Mouse (Mus musculus): ENCODE results near the gene Sh3rf1. TPM values are rescaled to one million over a fixed set of nuclear protein-coding genes. Genes with fewer than 3 reads are reported as not detected.

Gene Sh3rf1
- polyA plus RNA-seq, 1 experiment from 2014 or later, result 22.5 TPM

- ATAC-seq (ENCODE audit: insufficient read depth) (no peak), DNase-seq (no peak)
- no peaks in the 10 kb centered on the region for H3K36me3 ChIP-seq (ENCODE audit: insufficient read depth)
- no peaks in the 10 kb centered on the region for H3K27me3 ChIP-seq (ENCODE audit: insufficient read depth, low read length)
- peaks cover 44% of the 10 kb centered on the region for H3K4me1 ChIP-seq (ENCODE audit: insufficient read depth)
- 53% methylated on average over 11 of the region's 11 CpGs for WGBS
- no peak overlapping the region for H3K27ac ChIP-seq (ENCODE audit: low read depth)
- H3K9ac ChIP-seq, result no peak overlapping the region
- H3K4me3 ChIP-seq (ENCODE audit: low read depth, low read length), result no peak overlapping the region
- H3K9me3 ChIP-seq (ENCODE audit: low read depth, low read length), result no peaks in the 10 kb centered on the region
- no peak overlapping the region for H3K4me2 ChIP-seq
- TF ChIP-seq CTCF (IDR thresholded peaks at IDR 0.05; ENCODE audit: low read depth), result no peak
Observed at GRCm38 (mm10) chr8:61270016-61270415, 46.3 kb downstream of the Sh3rf1 start.

GRCm38 (mm10) chr8:61270541-61270940 is 46.9 kb downstream of the Sh3rf1 start:
- Histone ChIP-seq H3K27me3 (ENCODE audit: insufficient read depth, low read length) (no peaks in the 10 kb centered on the region), H3K4me2 (no peak overlapping the region), H3K36me3 (ENCODE audit: insufficient read depth) (no peaks in the 10 kb centered on the region), H3K27ac (ENCODE audit: low read depth) (no peak overlapping the region), H3K9me3 (ENCODE audit: low read depth, low read length) (no peaks in the 10 kb centered on the region), H3K4me3 (ENCODE audit: low read depth, low read length) (no peak overlapping the region), H3K4me1 (ENCODE audit: insufficient read depth) (peaks cover 46% of the 10 kb centered on the region), H3K9ac (no peak overlapping the region)
- no peak for DNase-seq
- 64% methylated on average over 9 of the region's 9 CpGs for WGBS
- no peak for TF ChIP-seq CTCF (IDR thresholded peaks at IDR 0.05; ENCODE audit: low read depth)
- ATAC-seq (ENCODE audit: insufficient read depth), result no peak

- H3K4me1 ChIP-seq (ENCODE audit: insufficient read depth), result peaks cover 46% of the 10 kb centered on the region
- 96% methylated on average over 2 of the region's 6 CpGs for WGBS
Observed at GRCm38 (mm10) chr8:61270961-61271360, 47.3 kb downstream of the Sh3rf1 start.

GRCm38 (mm10) chr8:61272838-61273237 is 49.2 kb downstream of the Sh3rf1 start:
- H3K4me2 ChIP-seq, result peak overlapping the region; percentile 15
- 39% methylated on average over 3 of the region's 3 CpGs for WGBS
- peaks cover 47% of the 10 kb centered on the region for H3K4me1 ChIP-seq (ENCODE audit: insufficient read depth)
- H3K27ac ChIP-seq (ENCODE audit: low read depth), result 0 out of 2 replicates have a peak overlapping the region, but pooled peaks have one; percentile 26
- no peak for TF ChIP-seq CTCF (IDR thresholded peaks at IDR 0.05; ENCODE audit: low read depth)
- H3K36me3 ChIP-seq (ENCODE audit: insufficient read depth), result no peaks in the 10 kb centered on the region
- H3K4me3 ChIP-seq (ENCODE audit: low read depth, low read length), result no peak overlapping the region
- no peaks in the 10 kb centered on the region for H3K9me3 ChIP-seq (ENCODE audit: low read depth, low read length)
- DNase-seq, result no peak
- no peak for ATAC-seq (ENCODE audit: insufficient read depth)
- no peaks in the 10 kb centered on the region for H3K27me3 ChIP-seq (ENCODE audit: insufficient read depth, low read length)
- no peak overlapping the region for H3K9ac ChIP-seq

More at GRCm38 (mm10) chr8:61270961-61271360, 47.3 kb downstream of the Sh3rf1 start:
- H3K9me3 ChIP-seq (ENCODE audit: low read depth, low read length), result no peaks in the 10 kb centered on the region
- H3K4me3 ChIP-seq (ENCODE audit: low read depth, low read length), result no peak overlapping the region
- no peak for DNase-seq
- no peaks in the 10 kb centered on the region for H3K36me3 ChIP-seq (ENCODE audit: insufficient read depth)
- no peak for TF ChIP-seq CTCF (IDR thresholded peaks at IDR 0.05; ENCODE audit: low read depth)
- H3K9ac ChIP-seq, result no peak overlapping the region
- no peak overlapping the region for H3K27ac ChIP-seq (ENCODE audit: low read depth)
- H3K27me3 ChIP-seq (ENCODE audit: insufficient read depth, low read length), result no peaks in the 10 kb centered on the region
- H3K4me2 ChIP-seq, result no peak overlapping the region
- no peak for ATAC-seq (ENCODE audit: insufficient read depth)

GRCm38 (mm10) chr8:61273307-61274221 is 49.9 kb downstream of the Sh3rf1 start:
- TF ChIP-seq CTCF (IDR thresholded peaks at IDR 0.05; ENCODE audit: low read depth), result no peak
- Histone ChIP-seq H3K27me3 (ENCODE audit: insufficient read depth, low read length) (no peaks in the 10 kb centered on the region), H3K4me3 (ENCODE audit: low read depth, low read length) (no peak overlapping the region), H3K4me2 (peak overlapping the region; percentile 15), H3K9ac (no peak overlapping the region), H3K27ac (ENCODE audit: low read depth) (peak overlapping the region; percentile 51; the same call in 1 of the 2 replicates), H3K9me3 (ENCODE audit: low read depth, low read length) (no peaks in the 10 kb centered on the region), H3K4me1 (ENCODE audit: insufficient read depth) (peaks cover 43% of the 10 kb centered on the region), H3K36me3 (ENCODE audit: insufficient read depth) (no peaks in the 10 kb centered on the region)
- ATAC-seq (ENCODE audit: insufficient read depth) (no peak), DNase-seq (no peak)
- WGBS, result 43% methylated on average over 17 of the region's 17 CpGs

DNA sequence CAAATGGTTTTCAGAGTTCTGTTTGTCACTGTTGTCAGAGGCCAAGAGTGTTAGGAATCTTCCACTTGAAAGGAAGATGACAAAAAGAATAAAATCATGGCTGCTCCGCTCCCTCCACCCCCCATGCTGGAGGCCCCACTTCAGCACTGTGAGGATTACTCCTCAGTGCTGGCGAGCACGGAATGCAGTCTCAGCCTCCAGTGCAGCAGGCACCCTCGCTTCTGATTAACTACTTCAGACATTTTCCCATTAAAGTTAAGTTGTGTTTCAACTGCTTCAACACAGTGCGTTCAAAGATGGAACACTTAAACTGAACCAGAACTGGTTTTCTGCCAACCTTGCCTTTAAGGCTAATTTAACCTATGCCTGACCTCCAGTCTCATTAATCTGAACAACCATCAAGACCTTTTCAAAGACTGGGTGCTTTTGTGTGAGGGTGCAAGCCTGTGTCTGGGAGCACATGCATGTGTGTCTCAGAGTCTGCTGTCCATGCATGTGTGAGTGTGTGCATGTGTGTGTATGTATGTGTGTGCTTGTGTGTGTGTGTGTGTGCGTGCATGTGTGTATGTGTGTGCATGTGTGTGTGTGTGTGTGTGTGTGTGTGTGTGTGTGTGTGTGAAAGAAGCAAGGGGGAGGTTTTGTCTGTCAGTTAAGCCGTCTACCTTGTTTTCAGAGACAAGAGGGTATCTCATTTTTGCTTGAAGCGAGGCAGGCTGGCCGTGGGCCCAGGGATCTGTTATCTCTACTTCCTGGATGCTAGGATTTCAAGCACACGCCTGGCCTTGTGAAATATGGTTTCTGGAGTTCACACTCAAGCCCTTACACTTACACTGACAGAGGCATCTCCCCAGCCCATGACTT is 51.2 kb downstream of the Sh3rf1 start:
- H3K4me2 ChIP-seq, result peak overlapping the region; percentile 20; the same call in 1 of the 2 replicates
- TF ChIP-seq CTCF (IDR thresholded peaks at IDR 0.05; ENCODE audit: low read depth), result no peak
- WGBS, result 17% methylated on average over 10 of the region's 10 CpGs
- no peaks in the 10 kb centered on the region for H3K9me3 ChIP-seq (ENCODE audit: low read depth, low read length)
- DNase-seq, result peak; percentile 78
- H3K27ac ChIP-seq (ENCODE audit: low read depth), result peak overlapping the region; percentile 51
- no peaks in the 10 kb centered on the region for H3K27me3 ChIP-seq (ENCODE audit: insufficient read depth, low read length)
- H3K9ac ChIP-seq, result no peak overlapping the region
- peaks cover 51% of the 10 kb centered on the region for H3K4me1 ChIP-seq (ENCODE audit: insufficient read depth)
- H3K36me3 ChIP-seq (ENCODE audit: insufficient read depth), result no peaks in the 10 kb centered on the region
- no peak overlapping the region for H3K4me3 ChIP-seq (ENCODE audit: low read depth, low read length)
- ATAC-seq (ENCODE audit: insufficient read depth), result peak; percentile 64; the same call in 1 of the 2 replicates

Measured in lung, embryonic 14.5 days (tissue).